Mouse (Mus musculus): ENCODE measurements at regions not wholly inside any gene's neighbourhood (a gene's known extent, or its start where the extent isn't known, plus 50 kb on each side); places are given as distances from the start of the nearest gene placed in this dataset.

DNA sequence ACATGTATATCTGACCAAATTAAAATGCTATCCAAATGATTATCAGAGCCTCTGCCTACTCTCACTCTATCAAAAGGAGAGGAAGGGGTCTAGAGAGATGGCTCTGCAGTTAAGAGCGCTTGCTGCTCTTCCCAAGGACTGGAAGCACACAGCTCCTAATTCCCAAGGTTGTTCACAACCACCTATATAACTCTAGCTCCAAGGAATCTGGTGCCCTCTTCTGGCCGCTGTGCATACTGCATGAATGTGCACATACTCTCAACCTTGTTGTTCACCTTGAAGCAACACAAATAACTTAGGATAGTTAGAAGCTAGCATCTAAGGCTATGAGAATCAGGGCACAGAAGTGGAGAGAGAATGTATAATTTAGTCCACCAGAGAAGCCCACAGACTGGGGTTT lies 86.6 kb upstream of the Paip1 start:
- H3K27me3 ChIP-seq (ENCODE audit: control insufficient read depth, insufficient read depth, low read length), result no peaks in the 10 kb centered on the region
- 38% methylated on average over 2 of the region's 2 CpGs for WGBS
- H3K9ac ChIP-seq (ENCODE audit: low read length), result no peak overlapping the region
- H3K27ac ChIP-seq (ENCODE audit: low read length), result no peak overlapping the region
- peaks cover 3% of the 10 kb centered on the region for H3K4me1 ChIP-seq (ENCODE audit: control insufficient read depth, insufficient read depth, low read length)
- H3K36me3 ChIP-seq (ENCODE audit: control insufficient read depth, insufficient read depth), result peaks cover 32% of the 10 kb centered on the region
- H3K4me3 ChIP-seq (ENCODE audit: low read length), result no peak overlapping the region
- no peak for ATAC-seq (replicated peaks; ENCODE audit: extremely low read depth, insufficient read depth, low FRiP score)
- no peak overlapping the region for H3K4me2 ChIP-seq (ENCODE audit: low read depth, low read length)
- no peaks in the 10 kb centered on the region for H3K9me3 ChIP-seq (replicated peaks; ENCODE audit: control insufficient read depth, low read length)

- Histone ChIP-seq H3K9me3 (replicated peaks; ENCODE audit: control insufficient read depth, low read length) (no peaks in the 10 kb centered on the region), H3K4me2 (ENCODE audit: low read depth, low read length) (no peak overlapping the region), H3K27ac (ENCODE audit: low read length) (no peak overlapping the region), H3K36me3 (ENCODE audit: control insufficient read depth, insufficient read depth) (peaks cover 32% of the 10 kb centered on the region), H3K4me3 (ENCODE audit: low read length) (no peak overlapping the region), H3K4me1 (ENCODE audit: control insufficient read depth, insufficient read depth, low read length) (peaks cover 3% of the 10 kb centered on the region), H3K27me3 (ENCODE audit: control insufficient read depth, insufficient read depth, low read length) (no peaks in the 10 kb centered on the region), H3K9ac (ENCODE audit: low read length) (no peak overlapping the region)
- WGBS, result 91% methylated on average over 7 of the region's 7 CpGs
- no peak for ATAC-seq (replicated peaks; ENCODE audit: extremely low read depth, insufficient read depth, low FRiP score)
Measured at GRCm38 (mm10) chr13:119342761-119343160, 85.6 kb upstream of the Paip1 start.

- no peak overlapping the region for H3K4me2 ChIP-seq (ENCODE audit: low read depth, low read length)
- H3K9me3 ChIP-seq (replicated peaks; ENCODE audit: control insufficient read depth, low read length), result no peaks in the 10 kb centered on the region
- no peak overlapping the region for H3K27ac ChIP-seq (ENCODE audit: low read length)
- WGBS, result 91% methylated on average over 3 of the region's 3 CpGs
- H3K9ac ChIP-seq (ENCODE audit: low read length), result no peak overlapping the region
- no peaks in the 10 kb centered on the region for H3K27me3 ChIP-seq (ENCODE audit: control insufficient read depth, insufficient read depth, low read length)
- no peaks in the 10 kb centered on the region for H3K4me1 ChIP-seq (ENCODE audit: control insufficient read depth, insufficient read depth, low read length)
- no peak for ATAC-seq (replicated peaks; ENCODE audit: extremely low read depth, insufficient read depth, low FRiP score)
- H3K4me3 ChIP-seq (ENCODE audit: low read length), result no peak overlapping the region
- peaks cover 27% of the 10 kb centered on the region; the same call in 1 of the 2 replicates for H3K36me3 ChIP-seq (ENCODE audit: control insufficient read depth, insufficient read depth)
Measured at GRCm38 (mm10) chr13:119347988-119348387, 80.4 kb upstream of the Paip1 start.

- peaks cover 45% of the 10 kb centered on the region for H3K36me3 ChIP-seq (ENCODE audit: control insufficient read depth, insufficient read depth)
- no peak overlapping the region for H3K4me3 ChIP-seq (ENCODE audit: low read length)
- no peaks in the 10 kb centered on the region for H3K27me3 ChIP-seq (ENCODE audit: control insufficient read depth, insufficient read depth, low read length)
- H3K27ac ChIP-seq (ENCODE audit: low read length), result no peak overlapping the region
- WGBS, result 72% methylated on average over 13 of the region's 13 CpGs
- H3K4me2 ChIP-seq (ENCODE audit: low read depth, low read length), result no peak overlapping the region
- no peak overlapping the region for H3K9ac ChIP-seq (ENCODE audit: low read length)
- no peak for ATAC-seq (replicated peaks; ENCODE audit: extremely low read depth, insufficient read depth, low FRiP score)
- no peaks in the 10 kb centered on the region for H3K9me3 ChIP-seq (replicated peaks; ENCODE audit: control insufficient read depth, low read length)
- H3K4me1 ChIP-seq (ENCODE audit: control insufficient read depth, insufficient read depth, low read length), result no peaks in the 10 kb centered on the region
Measured at GRCm38 (mm10) chr13:119351346-119351745, 77.1 kb upstream of the Paip1 start.

- Histone ChIP-seq H3K4me3 (ENCODE audit: low read length) (no peak overlapping the region), H3K9ac (ENCODE audit: low read length) (no peak overlapping the region), H3K27me3 (ENCODE audit: control insufficient read depth, insufficient read depth, low read length) (no peaks in the 10 kb centered on the region), H3K36me3 (ENCODE audit: control insufficient read depth, insufficient read depth) (peaks cover 49% of the 10 kb centered on the region), H3K27ac (ENCODE audit: low read length) (no peak overlapping the region), H3K4me1 (ENCODE audit: control insufficient read depth, insufficient read depth, low read length) (no peaks in the 10 kb centered on the region), H3K9me3 (replicated peaks; ENCODE audit: control insufficient read depth, low read length) (no peaks in the 10 kb centered on the region), H3K4me2 (ENCODE audit: low read depth, low read length) (no peak overlapping the region)
- 69% methylated on average over 3 of the region's 3 CpGs for WGBS
- ATAC-seq (replicated peaks; ENCODE audit: extremely low read depth, insufficient read depth, low FRiP score), result no peak
Measured at GRCm38 (mm10) chr13:119358696-119359095, 69.7 kb upstream of the Paip1 start.

- Histone ChIP-seq H3K9me3 (replicated peaks; ENCODE audit: control insufficient read depth, low read length) (no peaks in the 10 kb centered on the region), H3K36me3 (ENCODE audit: control insufficient read depth, insufficient read depth) (peaks cover 31% of the 10 kb centered on the region), H3K9ac (ENCODE audit: low read length) (no peak overlapping the region), H3K4me1 (ENCODE audit: control insufficient read depth, insufficient read depth, low read length) (no peaks in the 10 kb centered on the region), H3K27me3 (ENCODE audit: control insufficient read depth, insufficient read depth, low read length) (no peaks in the 10 kb centered on the region), H3K27ac (ENCODE audit: low read length) (no peak overlapping the region), H3K4me2 (ENCODE audit: low read depth, low read length) (no peak overlapping the region), H3K4me3 (ENCODE audit: low read length) (no peak overlapping the region)
- ATAC-seq (replicated peaks; ENCODE audit: extremely low read depth, insufficient read depth, low FRiP score), result no peak
- WGBS, result 48% methylated on average over 3 of the region's 3 CpGs
Measured at GRCm38 (mm10) chr13:119363379-119363778, 65.0 kb upstream of the Paip1 start.

- Histone ChIP-seq H3K27ac (ENCODE audit: low read length) (no peak overlapping the region), H3K9me3 (replicated peaks; ENCODE audit: control insufficient read depth, low read length) (no peaks in the 10 kb centered on the region), H3K4me3 (ENCODE audit: low read length) (no peak overlapping the region), H3K4me1 (ENCODE audit: control insufficient read depth, insufficient read depth, low read length) (no peaks in the 10 kb centered on the region), H3K9ac (ENCODE audit: low read length) (no peak overlapping the region), H3K27me3 (ENCODE audit: control insufficient read depth, insufficient read depth, low read length) (no peaks in the 10 kb centered on the region), H3K4me2 (ENCODE audit: low read depth, low read length) (no peak overlapping the region), H3K36me3 (ENCODE audit: control insufficient read depth, insufficient read depth) (peaks cover 33% of the 10 kb centered on the region)
- no peak for ATAC-seq (replicated peaks; ENCODE audit: extremely low read depth, insufficient read depth, low FRiP score)
- 85% methylated on average over 5 of the region's 5 CpGs for WGBS
Measured at GRCm38 (mm10) chr13:119364160-119364559, 64.2 kb upstream of the Paip1 start.

DNA sequence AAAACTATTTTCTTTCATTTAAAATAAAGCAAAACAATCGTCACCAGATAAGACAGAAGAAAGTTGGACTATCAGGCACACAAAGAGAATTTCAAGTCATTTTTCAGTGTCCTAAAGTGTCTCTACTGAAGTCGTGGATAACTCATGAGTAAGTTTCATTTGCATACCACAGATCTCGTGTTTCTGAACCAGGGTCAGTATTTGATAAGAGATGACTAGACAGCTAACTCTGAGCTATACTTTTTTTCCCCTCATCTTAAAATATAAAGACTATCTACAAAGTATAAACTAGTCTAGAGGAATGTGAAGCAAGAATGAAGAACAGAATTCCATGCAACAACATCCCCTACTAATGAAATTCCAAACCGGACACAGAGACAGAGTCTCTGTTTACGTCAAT lies 60.9 kb upstream of the Paip1 start:
- no peaks in the 10 kb centered on the region for H3K9me3 ChIP-seq (replicated peaks; ENCODE audit: control insufficient read depth, low read length)
- WGBS, result 75% methylated on average over 5 of the region's 5 CpGs
- H3K9ac ChIP-seq (ENCODE audit: low read length), result no peak overlapping the region
- no peak for ATAC-seq (replicated peaks; ENCODE audit: extremely low read depth, insufficient read depth, low FRiP score)
- H3K27me3 ChIP-seq (ENCODE audit: control insufficient read depth, insufficient read depth, low read length), result no peaks in the 10 kb centered on the region
- no peak overlapping the region for H3K4me2 ChIP-seq (ENCODE audit: low read depth, low read length)
- H3K4me1 ChIP-seq (ENCODE audit: control insufficient read depth, insufficient read depth, low read length), result no peaks in the 10 kb centered on the region
- H3K27ac ChIP-seq (ENCODE audit: low read length), result no peak overlapping the region
- no peak overlapping the region for H3K4me3 ChIP-seq (ENCODE audit: low read length)
- peaks cover 32% of the 10 kb centered on the region for H3K36me3 ChIP-seq (ENCODE audit: control insufficient read depth, insufficient read depth)

DNA sequence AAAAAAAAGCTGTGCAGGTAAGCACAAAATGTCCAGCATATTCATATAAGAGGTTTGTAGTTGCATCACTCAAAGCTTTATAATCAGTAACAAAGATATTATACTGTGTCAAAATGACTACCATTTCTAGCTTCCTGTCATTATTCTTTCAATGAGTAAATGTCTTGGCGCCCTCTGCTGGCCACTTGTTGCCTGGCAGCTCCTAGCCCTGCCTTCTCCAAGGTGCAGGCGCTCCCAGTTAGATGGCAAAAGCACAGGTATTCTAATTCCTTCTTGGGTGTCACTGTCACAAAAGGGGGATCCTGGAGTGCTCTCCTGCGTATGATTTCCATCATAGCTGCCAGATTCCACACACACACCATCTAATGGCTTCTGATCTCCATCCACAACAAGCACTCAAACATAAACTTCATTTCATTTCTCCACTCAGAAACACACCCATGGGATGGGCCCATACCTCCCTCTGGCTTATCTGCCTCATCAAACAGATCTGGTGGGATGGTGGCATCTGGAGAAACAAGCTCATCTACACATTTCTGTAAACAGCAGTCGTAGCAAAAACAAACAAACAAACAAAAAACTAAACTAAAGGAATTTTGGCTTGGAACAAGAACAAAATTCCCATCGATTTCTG lies 49.9 kb upstream of the Paip1 start:
- peaks cover 40% of the 10 kb centered on the region for H3K36me3 ChIP-seq (ENCODE audit: control insufficient read depth, insufficient read depth)
- H3K27ac ChIP-seq (ENCODE audit: low read length), result no peak overlapping the region
- no peak overlapping the region for H3K9ac ChIP-seq (ENCODE audit: low read length)
- ATAC-seq (replicated peaks; ENCODE audit: extremely low read depth, insufficient read depth, low FRiP score), result no peak
- H3K4me3 ChIP-seq (ENCODE audit: low read length), result no peak overlapping the region
- no peaks in the 10 kb centered on the region for H3K4me1 ChIP-seq (ENCODE audit: control insufficient read depth, insufficient read depth, low read length)
- 49% methylated on average over 5 of the region's 5 CpGs for WGBS
- H3K4me2 ChIP-seq (ENCODE audit: low read depth, low read length), result no peak overlapping the region
- H3K9me3 ChIP-seq (replicated peaks; ENCODE audit: control insufficient read depth, low read length), result no peaks in the 10 kb centered on the region
- no peaks in the 10 kb centered on the region for H3K27me3 ChIP-seq (ENCODE audit: control insufficient read depth, insufficient read depth, low read length)

Measured in heart, embryonic 16.5 days (tissue).